Mouse (Mus musculus) small intestine, adult 2 months (tissue): ENCODE measurements at regions not wholly inside any gene's neighbourhood (a gene's known extent, or its start where the extent isn't known, plus 50 kb on each side); places are given as distances from the start of the nearest gene placed in this dataset.

Experiments used
- H3K27ac ChIP-seq: fragments of 200-500 bp; 2 replicates; pipeline ENCODE4 v1.5.1; 2012; ENCODE audit warnings: low read depth, low read length, control low read depth, inconsistent platforms; ENCODE audit not compliant: insufficient read depth
- H3K27me3 ChIP-seq: fragments of 200-500 bp; 2 replicates; pipeline ENCODE4 v1.6.1; 2012; ENCODE audit warnings: mild to moderate bottlenecking, moderate library complexity, low read length, inconsistent platforms; ENCODE audit not compliant: control insufficient read depth, insufficient read depth
- H3K36me3 ChIP-seq: fragments of 200-500 bp; 2 replicates; pipeline ENCODE4 v1.6.1; 2012; ENCODE audit warnings: mild to moderate bottlenecking, low read length, control low read depth, inconsistent platforms; ENCODE audit not compliant: control insufficient read depth, insufficient read depth
- H3K4me1 ChIP-seq: fragments of 200-500 bp; 2 replicates; pipeline ENCODE4 v1.6.1; 2012; ENCODE audit warnings: low read length, inconsistent platforms, mixed read lengths; ENCODE audit not compliant: control insufficient read depth, insufficient read depth, insufficient read length
- H3K4me3 ChIP-seq: fragments of 200-500 bp; 2 replicates; pipeline ENCODE4 v1.5.1; 2012; ENCODE audit warnings: low read depth, mild to moderate bottlenecking, control low read depth, inconsistent platforms, low read length, moderate library complexity
- CTCF ChIP-seq: fragments of 200-500 bp; IDR thresholded peaks from 2 replicates; pipeline ENCODE4 v1.5.1; 2012; ENCODE audit warnings: low read depth, mild to moderate bottlenecking, control low read depth, inconsistent platforms, low read length, moderate library complexity, mixed read lengths; ENCODE audit not compliant: insufficient replicate concordance, insufficient read length; ENCODE audit errors: extremely low read depth
- POLR2A ChIP-seq: fragments of 200-500 bp; IDR thresholded peaks from 2 replicates; pipeline ENCODE4 v1.6.1; 2012; ENCODE audit warnings: low read depth, mild to moderate bottlenecking, control low read depth, inconsistent platforms, low read length, moderate library complexity
- WGBS: fragments of 180-500 bp; shearing (Covaris S2); methylation state at CpG from one replicate; pipeline ENCODE4 v1.1.7; 2018; 5-methylcytosine and 5-hydroxymethylcytosine counted together

DNA sequence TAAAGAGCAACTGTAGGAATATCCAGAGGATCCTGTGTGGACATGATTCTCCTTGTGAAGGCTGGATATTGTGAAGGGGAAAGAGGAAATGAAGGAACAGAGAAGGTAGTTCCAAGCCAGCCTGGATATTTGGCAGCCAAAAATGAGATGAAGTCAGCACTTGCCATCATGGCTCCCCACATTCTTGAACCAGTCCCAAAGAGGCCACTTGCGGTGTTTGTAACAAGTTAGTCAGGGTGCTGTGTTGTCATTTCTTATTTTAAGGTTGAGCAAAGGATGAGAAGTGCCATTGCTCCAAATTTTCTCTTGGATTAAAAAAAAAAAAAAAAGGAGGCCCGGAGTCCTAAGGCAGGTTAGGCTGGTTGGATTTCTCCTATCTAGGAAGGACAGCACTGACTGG is 63.3 kb upstream of the Hif1a start:
- no peaks in the 10 kb centered on the region for H3K27me3 ChIP-seq
- TF ChIP-seq CTCF (no peak), POLR2A (no peak)
- peak overlapping the region; percentile 61 for H3K27ac ChIP-seq
- 65% methylated on average over 2 of the region's 2 CpGs for WGBS
- peaks cover 22% of the 10 kb centered on the region; the same call in 1 of the 2 replicates for H3K4me1 ChIP-seq
- no peak overlapping the region for H3K4me3 ChIP-seq
- H3K36me3 ChIP-seq, result no peaks in the 10 kb centered on the region

GRCm38 (mm10) chr12:73838330-73838729 is 62.8 kb upstream of the Hif1a start:
- TF ChIP-seq CTCF (no peak), POLR2A (no peak)
- Histone ChIP-seq H3K36me3 (no peaks in the 10 kb centered on the region), H3K4me1 (peaks cover 22% of the 10 kb centered on the region; the same call in 1 of the 2 replicates), H3K4me3 (no peak overlapping the region), H3K27ac (peak overlapping the region; percentile 88), H3K27me3 (no peaks in the 10 kb centered on the region)
- WGBS, result 48% methylated on average over 10 of the region's 10 CpGs

DNA sequence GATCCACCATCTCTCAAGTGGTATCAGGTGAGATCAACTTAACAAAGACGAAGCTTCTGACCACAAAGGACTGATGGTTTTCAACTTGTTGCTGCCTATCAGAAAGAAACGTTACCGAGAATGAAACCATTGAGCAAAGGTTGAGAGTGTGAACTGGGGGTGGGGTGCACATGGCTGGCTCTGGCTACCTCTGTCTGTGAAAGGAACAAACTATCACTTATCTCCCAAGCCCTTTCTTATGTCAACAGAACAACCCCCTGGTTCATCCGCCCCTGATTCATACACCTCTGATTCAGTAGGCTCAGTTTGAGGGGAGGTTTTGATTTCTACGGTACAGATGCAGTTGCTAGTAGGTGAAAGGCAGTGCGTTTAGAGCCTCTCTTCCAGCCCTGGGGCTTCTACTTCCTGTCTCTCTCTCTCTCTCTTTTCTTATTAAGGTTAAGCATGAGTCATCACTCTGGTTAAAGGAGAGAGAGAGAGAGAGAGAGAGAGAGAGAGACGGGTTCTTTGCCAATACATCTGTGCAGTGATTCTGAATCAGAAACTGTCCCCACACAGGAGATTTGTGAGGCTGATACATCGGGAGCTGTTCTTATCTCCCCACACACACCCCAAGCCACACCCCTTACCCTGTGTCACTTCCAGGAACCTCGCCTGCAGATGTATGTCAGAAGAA is 59.0 kb upstream of the Hif1a start:
- Histone ChIP-seq H3K4me3 (no peak overlapping the region), H3K27me3 (no peaks in the 10 kb centered on the region), H3K36me3 (no peaks in the 10 kb centered on the region), H3K27ac (peak overlapping the region; percentile 83), H3K4me1 (peaks cover 17% of the 10 kb centered on the region; the same call in 1 of the 2 replicates)
- TF ChIP-seq POLR2A (no peak), CTCF (no peak)
- WGBS, result 14% methylated on average over 9 of the region's 9 CpGs

GRCm38 (mm10) chr12:73844782-73845181 is 56.4 kb upstream of the Hif1a start:
- WGBS, result 94% methylated on average over 3 of the region's 3 CpGs
- no peak overlapping the region for H3K4me3 ChIP-seq
- no peak overlapping the region for H3K27ac ChIP-seq
- peaks cover 4% of the 10 kb centered on the region; the same call in 1 of the 2 replicates for H3K4me1 ChIP-seq
- H3K36me3 ChIP-seq, result no peaks in the 10 kb centered on the region
- no peaks in the 10 kb centered on the region for H3K27me3 ChIP-seq
- no peak for TF ChIP-seq POLR2A
- TF ChIP-seq CTCF, result no peak

GRCm38 (mm10) chr12:73846672-73847071 is 54.5 kb upstream of the Hif1a start:
- H3K4me1 ChIP-seq, result peaks cover 4% of the 10 kb centered on the region; the same call in 1 of the 2 replicates
- TF ChIP-seq POLR2A, result no peak
- TF ChIP-seq CTCF, result no peak; the same call in 1 of the 2 replicates
- H3K4me3 ChIP-seq, result peak overlapping the region; percentile 18; the same call in 1 of the 2 replicates
- no peak overlapping the region for H3K27ac ChIP-seq
- no peaks in the 10 kb centered on the region for H3K36me3 ChIP-seq
- WGBS, result 42% methylated on average over 10 of the region's 10 CpGs
- no peaks in the 10 kb centered on the region for H3K27me3 ChIP-seq

GRCm38 (mm10) chr12:73847336-73847735 is 53.8 kb upstream of the Hif1a start:
- no peak overlapping the region for H3K4me3 ChIP-seq
- TF ChIP-seq POLR2A, result no peak
- WGBS, result 84% methylated on average over 10 of the region's 10 CpGs

DNA sequence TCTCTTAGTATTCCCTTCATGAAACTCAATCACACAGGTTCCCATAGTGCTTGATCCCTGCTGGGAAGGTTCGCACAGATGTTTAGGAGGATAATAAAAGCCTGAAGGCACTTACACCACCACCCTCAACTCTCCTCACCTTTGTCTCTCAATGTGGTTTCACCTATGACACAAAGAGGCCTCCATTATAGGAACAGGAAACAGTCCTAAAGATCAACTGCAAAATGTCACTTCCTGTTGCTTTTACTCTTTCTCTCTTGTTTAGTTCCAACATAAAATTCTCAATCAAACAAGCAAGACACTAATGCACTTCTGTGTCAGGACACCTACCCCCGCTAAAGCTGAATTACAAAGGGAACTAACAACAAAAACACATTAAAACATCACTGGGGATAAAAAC is 50.3 kb upstream of the Hif1a start:
- Histone ChIP-seq H3K4me1 (peaks cover 12% of the 10 kb centered on the region; the same call in 1 of the 2 replicates), H3K36me3 (no peaks in the 10 kb centered on the region), H3K27ac (no peak overlapping the region), H3K4me3 (no peak overlapping the region), H3K27me3 (no peaks in the 10 kb centered on the region)
- TF ChIP-seq CTCF (no peak), POLR2A (no peak)
- WGBS, result 93% methylated on average over 2 of the region's 2 CpGs

More at GRCm38 (mm10) chr12:73847336-73847735, 53.8 kb upstream of the Hif1a start:
- H3K4me1 ChIP-seq, result peaks cover 4% of the 10 kb centered on the region; the same call in 1 of the 2 replicates
- H3K36me3 ChIP-seq, result no peaks in the 10 kb centered on the region
- H3K27ac ChIP-seq, result no peak overlapping the region
- H3K27me3 ChIP-seq, result no peaks in the 10 kb centered on the region
